Mouse (Mus musculus): Measurements from ENCODE around the gene Fyco1.
"Not testable (repeated sequence)": the region's sequence is repeated elsewhere in the genome, so short reads cannot be mapped to it uniquely, and the experiment has no call there.

Fyco1 gene

GRCm38 (mm10) chr9:123814821-123815220, 36.9 kb downstream of the Fyco1 start:
- no peak for DNase-seq

- DNase-seq = no peak
Measured at GRCm38 (mm10) chr9:123814326-123814725, 37.4 kb downstream of the Fyco1 start.

DNA sequence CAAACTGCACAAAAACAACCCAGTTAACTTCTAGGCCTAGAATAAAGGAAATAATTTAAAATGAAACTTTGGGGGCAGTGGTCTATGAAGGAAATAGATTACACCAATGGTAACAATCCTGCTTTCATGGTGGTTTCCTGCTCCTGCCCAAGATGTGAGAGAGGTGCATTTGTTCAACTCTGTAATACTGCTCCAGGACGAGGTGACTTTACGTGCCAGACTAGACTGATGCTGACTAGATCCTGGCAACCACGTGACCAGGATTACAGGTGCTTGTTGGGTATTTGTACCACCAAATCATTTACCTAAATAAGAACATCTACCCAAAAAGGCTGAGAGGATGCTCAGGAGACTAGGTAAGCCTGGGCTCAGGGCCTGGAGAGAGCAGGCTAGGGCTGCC, 39.9 kb downstream of the Fyco1 start:
- DNase-seq = no peak

GRCm38 (mm10) chr9:123808583-123808982, 43.1 kb downstream of the Fyco1 start:
- no peak for DNase-seq

GRCm38 (mm10) chr9:123806267-123806666, 45.4 kb downstream of the Fyco1 start, which contains the start of gene Cxcr6:
Cxcr6 (plus strand) TSS chr9:123806475.
- no peak for DNase-seq

GRCm38 (mm10) chr9:123805241-123805640, 46.5 kb downstream of the Fyco1 start:
- DNase-seq = no peak

DNA sequence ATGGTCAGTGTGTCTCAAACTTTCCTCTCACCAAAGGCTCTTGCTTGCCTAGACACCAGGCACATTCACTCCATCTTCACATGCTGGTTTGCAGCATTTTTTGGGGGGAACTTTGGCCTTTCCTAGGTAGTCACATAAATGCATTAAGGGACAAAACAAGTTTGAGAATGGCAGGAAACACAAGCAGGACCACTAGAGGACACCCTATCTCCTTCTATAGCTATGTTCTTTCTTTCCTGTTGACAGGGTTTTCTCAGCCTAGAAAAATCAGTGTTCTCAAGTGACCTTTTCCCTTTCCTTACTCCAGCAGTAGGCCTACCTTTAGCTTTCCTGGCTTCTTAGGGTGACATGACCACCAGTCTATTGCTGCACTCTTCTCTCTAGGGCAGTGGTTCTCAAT, 48.8 kb downstream of the Fyco1 start:
- DNase-seq = no peak

GRCm38 (mm10) chr9:123802421-123802820, 49.3 kb downstream of the Fyco1 start:
- no peak for DNase-seq

DNA sequence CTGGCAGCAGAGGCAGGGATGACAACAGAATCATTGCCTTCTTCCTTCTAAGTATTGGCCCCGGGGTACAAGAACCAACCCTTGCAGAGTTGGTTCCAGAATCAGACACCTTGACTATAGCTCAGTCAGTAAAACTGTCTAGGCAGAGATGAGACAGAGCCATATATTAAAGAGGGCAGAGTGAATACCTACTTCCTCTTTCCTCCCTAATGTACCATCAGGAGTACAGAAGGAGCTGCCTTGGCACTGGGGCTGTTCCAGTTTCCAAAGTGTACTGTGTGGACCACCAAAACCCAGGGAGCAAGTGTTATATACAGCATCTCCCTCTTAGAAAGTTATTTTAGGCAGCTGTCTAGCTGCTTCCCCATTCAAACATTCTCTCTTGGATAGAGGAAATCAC, 50.2 kb downstream of the Fyco1 start:
- DNase-seq = no peak

- DNase-seq = peak; percentile 19
Measured at GRCm38 (mm10) chr9:123796174-123796573, 55.5 kb downstream of the Fyco1 start.

DNA sequence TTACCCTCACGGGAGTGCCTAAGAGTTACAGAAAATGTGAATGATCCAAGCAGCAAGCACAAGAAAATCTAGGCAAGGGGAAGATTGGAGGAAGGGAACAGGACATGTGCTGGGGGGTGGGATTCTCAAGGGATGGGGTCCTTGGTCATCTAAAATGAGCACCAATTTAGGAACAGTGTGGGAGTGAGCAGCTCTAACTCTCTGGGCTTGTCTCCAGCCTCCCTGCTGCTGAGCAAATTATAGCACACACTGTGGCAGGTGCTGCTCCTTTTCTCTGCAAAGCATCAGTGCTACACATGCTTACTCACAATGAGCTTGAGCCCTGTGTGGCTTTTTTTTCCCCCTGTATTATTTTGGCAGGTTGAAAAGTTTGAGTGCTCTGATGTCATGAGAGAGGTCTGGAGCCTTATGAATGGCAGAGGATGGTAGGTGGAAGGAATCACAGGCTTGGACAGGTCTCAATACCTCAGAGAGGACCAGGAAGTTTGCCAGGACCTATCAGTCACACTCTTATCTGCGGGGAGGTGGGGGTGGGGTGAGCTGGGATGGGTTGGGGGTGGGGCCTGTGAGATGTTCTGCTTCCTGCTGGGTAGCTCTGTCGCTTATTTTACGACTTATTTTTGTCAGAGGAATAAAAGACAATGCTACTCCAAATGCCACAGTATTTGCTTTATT, 62.7 kb downstream of the Fyco1 start:
- peak; percentile 15 for DNase-seq

GRCm38 (mm10) chr9:123773299-123773698, 78.4 kb downstream of the Fyco1 start:
- DNase-seq = not testable (repeated sequence)

- DNase-seq = no peak
Measured at GRCm38 (mm10) chr9:123769532-123769931, 82.2 kb downstream of the Fyco1 start.

DNA sequence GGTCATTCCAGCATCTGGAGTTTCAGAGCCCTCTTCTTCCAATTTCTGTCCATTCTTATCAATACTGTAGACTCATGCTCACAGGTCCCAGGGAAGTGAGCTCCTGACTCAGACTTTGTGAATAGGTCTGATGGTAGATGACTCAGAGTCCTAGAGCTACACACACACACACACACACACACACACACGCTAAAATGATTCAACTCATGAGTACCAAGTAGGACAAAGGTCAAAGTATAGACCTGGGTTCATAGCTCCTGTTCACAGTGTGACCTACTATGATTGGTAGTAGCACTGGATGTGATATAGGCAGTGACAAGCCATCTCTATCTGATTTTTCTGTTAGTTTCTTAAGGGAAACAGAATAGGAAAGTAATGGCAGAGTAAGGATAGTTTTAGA, 83.3 kb downstream of the Fyco1 start:
- no peak for DNase-seq

GRCm38 (mm10) chr9:123766996-123767395, 84.7 kb downstream of the Fyco1 start:
- DNase-seq = no peak

DNA sequence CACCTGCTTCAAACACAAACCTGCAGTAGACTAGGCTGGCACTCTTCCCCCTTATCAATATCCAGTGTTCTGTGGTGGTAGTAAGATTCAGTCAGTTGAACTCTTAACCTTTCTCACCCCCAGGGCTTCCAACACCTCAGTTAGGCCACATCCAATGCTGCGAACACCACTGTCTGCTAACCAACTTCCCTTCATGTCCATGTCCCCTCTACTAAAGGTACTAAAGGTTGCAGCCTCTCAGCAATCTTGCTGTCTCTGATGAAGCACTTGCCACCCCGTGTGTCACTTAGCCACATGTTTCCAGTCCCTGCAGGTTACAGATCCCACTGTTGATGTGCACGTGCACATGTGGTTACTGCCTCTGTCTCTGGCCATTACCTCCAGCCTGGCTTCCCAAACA, 87.9 kb downstream of the Fyco1 start:
- no peak for DNase-seq

DNA sequence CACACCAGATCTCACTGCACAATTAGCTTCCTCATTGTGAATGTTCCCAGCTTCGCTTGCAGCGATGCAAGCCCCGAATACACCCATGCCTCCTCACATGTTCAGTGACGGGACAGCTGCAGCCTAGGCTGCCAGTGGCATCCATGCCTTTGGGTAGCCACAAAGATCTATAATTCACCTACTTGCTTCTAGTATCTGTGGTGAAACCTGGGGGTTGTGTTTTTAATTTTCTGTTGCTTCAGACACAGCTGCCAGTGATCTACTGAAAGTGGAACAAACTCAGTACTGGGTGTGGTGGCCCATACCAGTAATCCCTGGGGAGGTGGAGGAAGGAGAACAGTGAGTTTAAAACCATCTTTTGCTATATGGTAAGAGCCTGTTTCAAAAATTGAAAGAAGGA, 88.8 kb downstream of the Fyco1 start:
- DNase-seq = no peak

- no peak for DNase-seq
Measured at GRCm38 (mm10) chr9:123760806-123761205, 90.9 kb downstream of the Fyco1 start.

DNA sequence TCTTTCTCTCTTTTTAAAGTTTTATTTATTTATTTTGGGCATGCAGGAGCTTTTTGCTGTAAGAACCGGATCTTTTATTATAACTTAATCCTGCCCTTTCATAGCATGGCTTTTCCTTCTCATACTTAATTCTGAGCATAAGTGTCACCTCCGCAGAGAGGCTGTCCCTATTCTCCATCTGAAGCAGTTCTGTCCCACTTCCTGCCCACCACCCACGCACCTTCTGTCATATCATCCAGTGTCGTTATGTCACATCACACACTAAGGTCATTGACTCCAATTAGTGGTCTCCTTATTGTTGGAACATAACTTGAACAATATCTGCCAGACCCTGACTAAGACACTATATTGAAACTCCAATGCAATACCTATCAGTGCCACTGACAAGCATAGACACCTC, 93.1 kb downstream of the Fyco1 start:
- no peak for DNase-seq

GRCm38 (mm10) chr9:123758156-123758555, 93.5 kb downstream of the Fyco1 start:
- DNase-seq = no peak

DNA sequence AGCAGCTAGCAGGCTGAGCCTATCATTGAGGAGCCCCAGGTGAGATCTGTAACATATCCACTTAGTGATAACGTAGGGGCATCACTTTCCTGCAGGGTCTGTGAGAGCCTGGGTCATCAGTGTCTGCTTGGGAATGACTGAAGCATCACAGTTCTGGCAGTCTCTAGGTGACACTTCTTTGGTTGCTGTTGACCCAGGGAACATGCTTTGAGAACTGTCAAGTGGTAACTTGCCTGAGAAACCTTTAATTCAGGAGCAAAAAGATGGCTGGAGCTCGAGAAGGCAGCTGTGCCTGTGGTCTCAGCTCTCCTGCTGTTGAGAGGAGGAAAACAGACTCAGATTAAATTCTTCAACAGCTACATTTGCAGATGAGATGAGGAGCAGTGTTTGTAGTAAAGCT, 94.4 kb downstream of the Fyco1 start:
- no peak for DNase-seq

DNA sequence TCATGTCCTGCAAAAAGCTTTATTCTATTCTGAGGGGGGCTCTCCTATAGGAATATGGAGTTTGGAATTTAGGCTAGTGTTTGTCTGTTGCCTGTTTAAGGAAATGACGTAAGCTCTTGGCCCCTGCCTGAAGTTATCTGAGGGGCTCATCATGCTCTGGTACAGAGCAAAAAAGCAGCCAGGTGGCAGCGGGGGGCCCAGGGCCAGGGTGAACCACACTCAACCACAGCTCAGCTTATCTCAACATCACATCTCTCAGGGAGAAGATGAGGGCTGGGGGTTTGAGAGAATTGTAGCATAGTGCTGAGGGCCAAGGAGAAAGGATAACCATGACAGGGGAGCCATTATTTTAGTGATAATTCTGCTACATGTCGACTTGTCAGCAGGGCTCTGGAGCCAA, 94.9 kb downstream of the Fyco1 start:
- no peak for DNase-seq

GRCm38 (mm10) chr9:123754333-123754732, 97.4 kb downstream of the Fyco1 start:
- no peak for DNase-seq

- not testable (repeated sequence) for DNase-seq
Measured at GRCm38 (mm10) chr9:123749687-123750086, 102.0 kb downstream of the Fyco1 start.

DNA sequence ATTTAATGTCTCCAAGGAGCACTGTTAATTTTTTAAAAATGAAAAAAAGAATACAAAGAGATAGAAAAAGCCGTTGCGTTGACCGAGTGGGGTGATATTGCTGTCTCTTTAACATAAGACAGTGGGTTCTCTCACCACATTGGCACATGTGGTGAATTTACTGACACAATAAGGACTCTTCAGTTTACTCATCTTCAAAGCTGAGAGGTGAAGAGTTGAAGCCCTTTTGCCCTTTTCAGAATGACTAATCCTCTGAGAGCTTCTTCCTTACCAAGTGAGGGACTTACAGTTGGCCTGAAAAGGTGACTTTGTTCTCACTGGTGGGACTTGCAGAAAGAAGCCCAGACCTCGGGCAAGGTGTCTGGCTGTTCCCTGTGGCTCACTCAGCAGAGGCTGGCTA, 110.9 kb downstream of the Fyco1 start:
- no peak for DNase-seq
